Mouse (Mus musculus) stomach, postnatal 0 days (tissue): ENCODE results near the gene Hist2h3c1.

Source experiments
- CTCF ChIP-seq: IDR thresholded peaks from 2 replicates; pipeline ENCODE4 v1.5.1; 2016; ENCODE audit warnings: antibody characterized with exemption, low read depth, mild to moderate bottlenecking, moderate library complexity
- EP300 ChIP-seq: optimal IDR thresholded peaks from 2 replicates; pipeline ENCODE3; 2016; ENCODE audit warnings: antibody characterized with exemption

DNA sequence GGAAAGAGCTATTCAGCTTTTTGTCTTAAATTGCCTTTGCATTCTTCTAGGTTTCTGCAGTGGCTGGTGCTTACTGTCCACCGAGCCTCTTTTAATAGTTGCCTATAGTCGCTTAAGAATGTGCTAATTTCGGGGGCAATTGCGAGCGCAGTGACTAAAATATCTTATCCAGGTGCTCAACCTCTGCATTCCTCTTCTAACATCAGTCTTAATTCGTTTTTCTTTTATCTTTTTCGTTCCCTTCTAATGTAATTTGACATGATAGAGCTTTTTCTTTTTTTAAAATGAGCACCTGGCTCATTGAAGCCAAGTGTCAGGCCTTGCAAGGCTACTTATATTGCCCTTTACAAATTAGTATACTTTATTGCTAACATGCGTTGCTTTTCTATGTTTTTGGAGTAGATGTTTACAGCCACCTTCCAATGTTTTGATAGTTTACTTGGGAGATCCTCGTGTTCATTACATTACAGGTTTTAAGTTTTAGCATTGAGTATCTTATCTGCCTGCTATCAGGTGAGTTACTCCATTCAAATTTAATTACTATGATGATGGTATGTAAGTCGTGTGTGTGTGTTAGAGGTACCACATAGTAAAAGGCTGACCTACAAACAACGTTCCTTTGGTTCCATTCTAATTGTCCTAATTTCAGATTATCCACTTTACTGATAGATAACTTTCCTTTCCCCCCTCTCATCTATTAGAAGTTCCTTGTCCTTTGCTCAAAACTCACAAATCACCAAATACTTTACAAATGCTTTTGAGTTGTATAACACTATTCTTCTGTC, 1.1 kb downstream of the Hist2h3c1 start:
- no peak for TF ChIP-seq CTCF
- TF ChIP-seq EP300 = no peak
